Mouse (Mus musculus) ES-E14 (cell line): ENCODE measurements around the gene Haspin. TPM values are rescaled to one million over a fixed set of nuclear protein-coding genes. Genes with fewer than 3 reads are reported as not detected.

Experiments
- DNase-seq: peaks from one replicate; pipeline ENCODE4 v3.0.0-alpha.2; 2013; ENCODE audit warnings: low read depth, low spot score
- H3K27ac ChIP-seq: 2 replicates; pipeline ENCODE4 v1.5.1; 2012; ENCODE audit warnings: low read depth, mild to moderate bottlenecking, low read length, moderate library complexity, mixed read lengths; ENCODE audit not compliant: poor library complexity, insufficient read depth, severe bottlenecking
- H3K36me3 ChIP-seq: 2 replicates; pipeline ENCODE4 v1.6.1; 2012; ENCODE audit warnings: mild to moderate bottlenecking, low read length, moderate library complexity, mixed read lengths; ENCODE audit not compliant: control insufficient read depth, poor library complexity, insufficient read depth, severe bottlenecking
- H3K4me1 ChIP-seq, 2 experiments: fragments of 150-350 bp in 1 of 2; sonication (generic) in 1 of 2; 2 replicates each; pipeline ENCODE4 v1.6.1; 2012; ENCODE audit warnings: low read length in 2 of 2, mild to moderate bottlenecking in 1 of 2, mixed read lengths in 1 of 2; ENCODE audit not compliant: control insufficient read depth in 2 of 2, insufficient read depth in 2 of 2, poor library complexity in 1 of 2
- H3K4me3 ChIP-seq, 2 experiments: fragments of 150-350 bp in 1 of 2; sonication (generic) in 1 of 2; 2 replicates each; pipeline ENCODE4 v1.5.1; 2012; ENCODE audit warnings: low read length in 2 of 2, low read depth in 1 of 2, mild to moderate bottlenecking in 1 of 2, mixed read lengths in 1 of 2; ENCODE audit not compliant: insufficient read depth in 1 of 2, poor library complexity in 1 of 2, severe bottlenecking in 1 of 2
- H3K9ac ChIP-seq: 2 replicates; pipeline ENCODE4 v1.6.1; 2012; ENCODE audit warnings: low read depth, mild to moderate bottlenecking, low read length, mixed read lengths; ENCODE audit not compliant: poor library complexity, insufficient read depth, severe bottlenecking
- H3K9me3 ChIP-seq: fragments of 150-350 bp; sonication (generic); 2 replicates; pipeline ENCODE4 v1.6.1; 2012; ENCODE audit warnings: low read depth, mild to moderate bottlenecking, low read length; ENCODE audit not compliant: control insufficient read depth, insufficient read depth
- CHD2 ChIP-seq: IDR thresholded peaks from 2 replicates; pipeline ENCODE4 v1.6.1; 2014; ENCODE audit warnings: mild to moderate bottlenecking, low read depth, low read length, inconsistent platforms
- HCFC1 ChIP-seq: IDR thresholded peaks from 2 replicates; pipeline ENCODE4 v1.6.1; 2012; ENCODE audit warnings: low read length, inconsistent platforms, borderline replicate concordance; ENCODE audit not compliant: insufficient read depth
- MAFK ChIP-seq: IDR thresholded peaks from 2 replicates; pipeline ENCODE4 v1.6.1; 2014; ENCODE audit warnings: mild to moderate bottlenecking, low read depth, low read length, inconsistent platforms; ENCODE audit not compliant: insufficient read depth
- ZC3H11A ChIP-seq: IDR thresholded peaks from 2 replicates; pipeline ENCODE4 v1.6.1; 2012; ENCODE audit warnings: low read depth, mild to moderate bottlenecking, inconsistent platforms, low read length, borderline replicate concordance
- ZNF384 ChIP-seq: IDR thresholded peaks from 2 replicates; pipeline ENCODE4 v1.6.1; 2012; ENCODE audit warnings: low read depth, low read length, inconsistent platforms
- in situ Hi-C, 2 experiments: fragments of 600-800 bp; cut with MboI; formaldehyde crosslinking; loops; one replicate each; pipeline ENCODE4 v1.15.1; 2025; ENCODE audit warnings: low sequenced_read_pairs in 2 of 2, inconsistent platforms in 1 of 2; ENCODE audit not compliant: unreplicated experiment in 2 of 2
- total RNA-seq: library from RNA; depleted of rRNA; stranded (reverse); fragments of 300-350 nt; gene quantifications from 2 replicates; pipeline ENCODE4 v1.2.3, GENCODE M21; 2012

Gene Haspin
- total RNA-seq, 1 experiment, result 25.5 TPM

- no peak overlapping the region for H3K27ac ChIP-seq
- in situ Hi-C loops, result no loop called here
Observed at GRCm38 (mm10) chr11:73137116-73137515, 978 bp downstream of the Haspin start.

GRCm38 (mm10) chr11:73136587-73136986 lies 1.5 kb downstream of the Haspin start:
- H3K36me3 ChIP-seq, result peaks cover 17% of the 10 kb centered on the region
- no peak for TF ChIP-seq HCFC1
- TF ChIP-seq ZNF384, result no peak
- TF ChIP-seq MAFK, result no peak
- TF ChIP-seq CHD2, result no peak
- TF ChIP-seq ZC3H11A, result no peak
- H3K27ac ChIP-seq, result no peak overlapping the region
- DNase-seq, result no peak
- peaks cover 1 to 19% of the 10 kb centered on the region in 2 experiments; a peak in 2 of 4 replicates for H3K4me1 ChIP-seq
- in situ Hi-C loops, result no loop called here
- H3K9ac ChIP-seq, result peak overlapping the region; percentile 98; the same call in 1 of the 2 replicates
- H3K4me3 ChIP-seq, result peak overlapping the region; percentile 78 to 97
- H3K9me3 ChIP-seq, result no peaks in the 10 kb centered on the region

More at GRCm38 (mm10) chr11:73137116-73137515, 978 bp downstream of the Haspin start:
- Histone ChIP-seq H3K9me3 (no peaks in the 10 kb centered on the region), H3K4me3 (peak overlapping the region; percentile 78 to 97), H3K9ac (peak overlapping the region; percentile 98), H3K36me3 (peaks cover 17% of the 10 kb centered on the region), H3K4me1 (peaks cover 1 to 19% of the 10 kb centered on the region in 2 experiments; a peak in 2 of 4 replicates)
- TF ChIP-seq ZC3H11A (no peak), MAFK (no peak), HCFC1 (no peak), ZNF384 (no peak), CHD2 (no peak)
- no peak for DNase-seq

DNA sequence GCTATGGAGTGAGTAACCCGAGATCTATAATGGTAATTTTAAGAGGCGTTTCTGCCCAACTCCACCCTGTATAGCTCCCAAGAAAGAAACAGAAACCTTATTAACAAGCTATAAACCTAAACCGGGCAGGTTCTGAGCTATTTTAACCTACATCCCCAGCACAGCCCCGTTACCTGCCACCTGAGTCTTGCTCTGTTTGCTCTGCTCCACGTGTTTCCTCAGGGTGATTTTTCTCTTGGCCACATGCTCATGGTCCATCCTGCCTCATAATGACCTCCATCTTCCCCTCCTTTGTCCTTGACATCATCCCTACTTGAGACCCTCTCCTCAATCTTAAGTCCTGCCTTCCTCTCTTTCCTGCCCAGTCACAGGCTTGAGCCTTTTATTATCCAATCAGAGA lies 3.9 kb downstream of the Haspin start:
- DNase-seq, result no peak
- Histone ChIP-seq H3K4me3 (no peak overlapping the region), H3K36me3 (peaks cover 21% of the 10 kb centered on the region), H3K4me1 (peaks cover 1 to 19% of the 10 kb centered on the region in 2 experiments; a peak in 2 of 4 replicates), H3K9me3 (no peaks in the 10 kb centered on the region), H3K27ac (no peak overlapping the region), H3K9ac (no peak overlapping the region; the same call in 1 of the 2 replicates)
- in situ Hi-C loops, result no loop called here
- TF ChIP-seq ZNF384 (no peak), CHD2 (no peak), ZC3H11A (no peak), HCFC1 (no peak), MAFK (no peak)

DNA sequence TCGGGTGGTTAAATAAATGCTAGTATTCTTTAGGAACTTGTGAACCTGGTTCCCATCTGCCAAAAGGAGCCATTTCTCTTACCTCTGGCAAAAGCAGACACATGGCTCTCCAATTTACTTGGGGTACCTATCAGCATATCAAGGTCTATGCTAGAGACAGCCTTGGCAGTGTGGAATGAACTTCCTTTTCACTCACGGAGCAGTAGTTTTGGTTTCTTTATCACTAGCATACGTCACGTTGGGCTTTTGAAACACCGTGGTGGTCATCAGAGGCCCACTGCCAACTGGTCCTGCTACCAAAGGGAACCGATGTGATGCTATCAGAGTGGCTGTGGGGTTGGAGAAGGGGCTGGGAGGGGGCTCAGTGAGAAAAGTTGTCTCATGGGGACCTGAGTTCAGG lies 5.1 kb downstream of the Haspin start:
- H3K4me3 ChIP-seq, result no peak overlapping the region
- H3K36me3 ChIP-seq, result peaks cover 21% of the 10 kb centered on the region
- no peak overlapping the region for H3K27ac ChIP-seq
- no peak overlapping the region for H3K9ac ChIP-seq
- no peak for DNase-seq
- no peaks in the 10 kb centered on the region for H3K9me3 ChIP-seq
- TF ChIP-seq MAFK (no peak), CHD2 (no peak), HCFC1 (no peak), ZNF384 (no peak), ZC3H11A (no peak)
- in situ Hi-C loops, result no loop called here
- H3K4me1 ChIP-seq, result peaks cover 1 to 19% of the 10 kb centered on the region in 2 experiments; a peak in 2 of 4 replicates

DNA sequence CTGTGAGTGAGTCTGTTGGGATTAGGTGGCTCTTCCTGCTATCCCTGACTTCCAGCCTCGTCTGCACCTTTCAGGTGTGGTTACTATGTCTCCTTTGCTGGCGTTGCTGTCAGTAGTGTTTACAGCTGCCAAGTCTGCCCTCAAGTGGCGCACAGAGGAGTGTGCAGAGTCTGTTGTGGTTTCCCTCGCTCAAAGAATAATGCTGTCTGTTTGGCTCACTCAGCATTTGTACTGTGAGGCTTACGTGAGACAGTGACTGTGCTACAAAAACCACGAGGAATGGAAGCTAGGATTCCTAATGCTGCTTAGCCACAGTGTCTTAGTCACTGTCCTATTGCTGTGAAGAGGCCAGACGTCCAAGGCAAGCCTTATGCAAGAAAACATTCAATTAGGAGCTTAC lies 7.1 kb downstream of the Haspin start:
- Histone ChIP-seq H3K27ac (no peak overlapping the region), H3K9ac (no peak overlapping the region), H3K4me1 (peaks cover 0 to 14% of the 10 kb centered on the region in 2 experiments; a peak in 2 of 4 replicates), H3K4me3 (no peak overlapping the region), H3K36me3 (peaks cover 18% of the 10 kb centered on the region), H3K9me3 (no peaks in the 10 kb centered on the region)
- DNase-seq, result no peak
- TF ChIP-seq MAFK (peak; percentile 57), CHD2 (no peak), ZNF384 (no peak), ZC3H11A (no peak), HCFC1 (no peak)
- in situ Hi-C loops, result no loop called here
